In the genomic region with DNA sequence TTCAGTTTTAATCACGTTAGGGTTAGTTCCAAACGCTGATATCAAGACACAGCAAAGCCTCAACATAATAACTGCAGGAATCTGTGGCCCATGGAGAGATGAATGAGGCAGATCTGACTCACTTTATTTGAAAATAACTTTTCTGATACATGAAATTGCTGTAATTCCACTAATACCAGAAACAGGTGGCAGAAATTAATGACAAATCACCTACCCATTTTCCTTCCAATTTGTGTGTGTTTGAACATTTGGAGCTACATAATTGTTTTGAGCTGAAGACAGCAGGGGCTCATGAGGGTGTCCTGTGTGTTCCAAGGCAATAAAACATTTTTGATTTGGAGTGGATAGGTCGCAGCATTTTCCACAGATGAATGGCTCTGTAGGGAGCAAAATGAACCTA, we compare ENCODE assay signal across 18 mouse cellular contexts.
DNase-seq lines count a peak whose midpoint lies in the region; TF ChIP-seq lines count a peak whose summit lies in the region.
"Had no signal": no experiment of that assay in that cellular context is flagged by ENCODE, and none has a peak within 500 bp of the region (broad histone marks: within the 10 kb centered on the region; RNA-seq: fewer than 3 reads in every experiment).

No protein-coding gene starts in this region.

- TF ChIP-seq CTCF in layer of hippocampus, adult 2 months (conservative IDR thresholded peaks at IDR 0.05) = no peak

- H3K27ac ChIP-seq in layer of hippocampus, adult 2 months = peak overlapping the region; percentile 52; the same call in 1 of the 2 replicates
- H3K27ac ChIP-seq: embryonic facial prominence, embryonic 10.5 days; embryonic facial prominence, embryonic 12.5 days; forebrain, embryonic 13.5 days; forebrain, embryonic 15.5 days had no signal

- H3K4me3 ChIP-seq in layer of hippocampus, adult 2 months = no peak overlapping the region
- H3K4me3 ChIP-seq: embryonic facial prominence, embryonic 10.5 days; embryonic facial prominence, embryonic 12.5 days; forebrain, embryonic 13.5 days; forebrain, embryonic 15.5 days had no signal

- peak in 1 of 2 experiments; percentile 11 for DNase-seq in layer of hippocampus, adult 2 months (ENCODE audit: low spot score in 2 of 2)
- DNase-seq in layer of hippocampus, postnatal 36 days = no peak
- DNase-seq in layer of hippocampus, adult 9-11 months = peak; percentile 8
- DNase-seq in layer of hippocampus, postnatal 25 days (ENCODE audit: extremely low spot score in 1 of 2, low spot score in 1 of 2) = no peak
- DNase-seq in heart, adult 9 months (ENCODE audit: low spot score in 2 of 2) = no peak
- DNase-seq: adrenal gland, adult 8-10 months; adrenal gland, postnatal 14 days; adrenal gland, postnatal 36 days; B cell, adult 2 months; cerebellum, adult 11-12 months; cerebellum, adult 9-10 months; cerebellum, postnatal 10 days; cerebellum, postnatal 25 days; forebrain, postnatal 0 days had no signal
